Mouse (Mus musculus) T-helper 1 cell (primary cell): ENCODE data around the gene Spata3.
"Not testable (repeated sequence)": the region's sequence is repeated elsewhere in the genome, so short reads cannot be mapped to it uniquely, and the experiment has no call there.

Source experiments
- in situ Hi-C: fragments of 300-600 bp; cut with MboI, MseI; formaldehyde crosslinking; loops from one replicate; pipeline ENCODE4 v1.15.1; 2025; ENCODE audit warnings: high pct_unique_total_duplicates

Gene Spata3

DNA sequence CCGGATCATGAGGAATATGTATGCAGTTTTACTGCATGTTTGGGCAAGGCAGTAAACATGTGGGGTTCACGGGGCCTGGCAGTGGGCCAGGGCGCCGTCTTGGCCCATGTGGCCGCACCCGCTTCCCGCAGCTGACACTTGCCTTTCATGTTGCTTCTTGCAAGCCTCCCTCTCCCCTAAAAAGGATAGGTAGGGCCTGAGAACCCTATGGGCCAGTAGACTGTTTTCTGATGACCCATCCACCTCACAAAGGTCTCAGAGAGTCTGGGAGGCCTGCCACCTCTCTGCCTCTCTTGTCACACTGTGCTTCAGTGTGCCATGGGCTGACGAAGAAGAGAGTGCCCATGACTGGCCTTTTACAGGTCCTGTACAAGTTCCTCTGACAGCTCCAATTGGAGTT is at the start of gene Spata3:
TSS of gene Spata3 (plus strand) at position 301 of the 400 bp plus-strand sequence.
- in situ Hi-C loops, result no loop called here

DNA sequence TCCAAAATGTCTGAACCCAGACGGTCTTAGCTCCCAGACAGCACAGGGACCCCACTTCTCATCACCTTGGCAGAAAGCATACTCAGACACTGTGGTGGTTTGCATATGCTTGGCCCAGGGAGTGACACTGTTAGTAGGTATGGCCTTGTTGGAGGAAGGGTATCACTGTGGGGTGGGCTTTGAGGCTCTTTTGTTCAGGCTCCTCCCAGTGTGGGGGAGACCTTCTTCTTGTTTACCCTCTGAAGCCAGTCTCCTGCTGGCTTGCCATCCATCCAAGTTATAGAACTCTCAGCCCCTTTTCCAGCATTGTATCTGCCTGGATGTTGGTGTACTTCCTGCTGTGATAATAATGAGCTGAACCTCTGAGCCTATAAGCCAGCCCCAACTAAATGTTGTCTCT is 47.5 kb upstream of the Spata3 start:
- in situ Hi-C loops, result no loop called here

DNA sequence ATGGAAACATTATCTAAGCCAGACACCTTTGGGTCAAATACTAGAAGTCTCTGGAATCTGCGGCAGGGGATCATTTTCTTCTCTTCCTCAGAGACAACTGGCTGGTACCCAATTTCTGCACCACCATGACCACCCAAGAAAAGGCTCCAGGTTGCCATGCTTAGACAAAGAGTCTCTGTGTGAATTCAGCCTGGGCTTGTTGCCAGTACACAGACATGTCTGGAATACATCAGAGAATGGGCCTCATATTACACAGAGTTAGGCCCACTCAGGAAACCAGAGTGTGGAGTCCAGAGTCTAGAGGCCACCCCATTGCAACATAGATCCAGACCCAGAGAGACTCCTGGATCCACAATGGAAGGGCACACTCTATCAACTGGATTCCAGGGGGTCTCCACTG is 47.1 kb upstream of the Spata3 start:
- in situ Hi-C loops, result no loop called here

DNA sequence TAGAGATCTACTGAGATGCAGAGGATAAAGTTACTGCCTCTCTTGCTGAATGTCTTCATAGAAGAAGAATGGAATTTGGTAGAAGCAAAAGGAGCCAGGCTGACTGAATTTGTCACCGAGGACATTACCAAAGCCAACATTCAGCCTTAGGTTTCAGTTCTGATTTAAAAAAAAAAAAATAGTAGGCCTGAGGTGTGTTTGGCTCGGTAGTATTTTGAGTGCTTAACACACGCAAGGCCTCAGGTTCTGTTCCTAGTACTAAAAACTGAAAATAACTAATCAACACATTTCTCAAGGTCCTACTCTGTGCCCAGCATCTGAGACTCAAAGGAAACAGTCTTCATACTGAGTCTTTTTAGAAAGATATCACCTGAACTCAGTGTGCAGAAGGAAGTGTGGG is 45.5 kb upstream of the Spata3 start:
- in situ Hi-C loops, result no loop called here

DNA sequence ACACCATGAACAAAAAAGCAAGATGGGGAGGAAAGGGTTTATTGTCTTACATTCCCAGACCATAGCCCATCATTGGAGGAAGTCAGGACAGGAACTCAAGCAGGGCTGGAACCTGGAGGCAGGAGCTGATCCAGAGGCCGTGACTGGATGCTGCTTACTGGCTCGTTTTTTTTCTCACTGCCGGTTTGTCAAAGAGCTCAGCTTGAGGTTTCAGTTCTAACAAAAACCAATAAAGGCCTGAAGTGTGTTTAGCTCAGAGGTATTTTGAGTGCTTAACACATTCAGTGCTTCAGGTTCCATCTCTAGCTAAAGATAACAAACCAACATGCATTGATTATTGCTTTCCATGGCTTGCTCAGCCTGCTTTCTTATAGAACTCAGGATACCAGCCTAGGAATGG is 44.3 kb upstream of the Spata3 start:
- in situ Hi-C loops, result no loop called here

DNA sequence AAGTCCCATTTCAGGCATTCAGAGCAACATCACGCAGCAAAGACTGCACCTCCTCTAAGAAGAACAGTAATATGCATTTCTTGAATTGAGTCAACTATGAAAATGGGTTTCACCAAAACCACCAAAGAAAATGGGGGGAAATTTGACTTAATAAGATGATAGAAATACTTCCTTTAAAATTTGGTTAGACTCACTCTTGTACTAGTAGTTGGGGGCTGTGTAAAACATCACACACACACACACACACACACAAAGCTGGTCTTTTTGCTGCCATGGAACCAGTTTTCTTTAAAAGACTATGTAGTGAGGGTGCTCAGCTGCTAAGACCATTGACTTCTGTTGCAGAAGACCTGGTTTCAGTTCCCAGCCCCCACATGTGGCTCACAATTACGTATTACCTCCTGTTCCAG is 43.1 kb upstream of the Spata3 start:
- in situ Hi-C loops, result no loop called here

DNA sequence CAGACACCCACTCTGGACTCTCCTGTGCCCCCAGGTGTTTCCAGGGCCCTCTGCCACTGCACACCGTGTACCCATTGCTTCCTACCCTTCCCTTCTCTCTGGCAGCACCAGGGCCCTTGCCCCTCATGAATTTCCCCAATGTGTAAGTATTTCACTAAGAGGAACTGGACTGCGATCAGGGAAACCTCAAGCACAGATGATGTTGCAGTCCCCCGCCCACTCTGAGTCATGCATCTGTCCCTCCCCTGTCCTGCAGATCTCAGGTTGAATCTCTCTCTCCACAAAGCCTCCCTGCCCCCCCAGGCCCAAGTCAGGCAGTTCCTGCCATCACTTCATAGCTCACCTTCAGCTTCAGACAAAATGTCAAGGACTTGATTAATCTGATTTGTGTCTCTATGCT is 38.9 kb upstream of the Spata3 start:
- in situ Hi-C loops, result no loop called here

DNA sequence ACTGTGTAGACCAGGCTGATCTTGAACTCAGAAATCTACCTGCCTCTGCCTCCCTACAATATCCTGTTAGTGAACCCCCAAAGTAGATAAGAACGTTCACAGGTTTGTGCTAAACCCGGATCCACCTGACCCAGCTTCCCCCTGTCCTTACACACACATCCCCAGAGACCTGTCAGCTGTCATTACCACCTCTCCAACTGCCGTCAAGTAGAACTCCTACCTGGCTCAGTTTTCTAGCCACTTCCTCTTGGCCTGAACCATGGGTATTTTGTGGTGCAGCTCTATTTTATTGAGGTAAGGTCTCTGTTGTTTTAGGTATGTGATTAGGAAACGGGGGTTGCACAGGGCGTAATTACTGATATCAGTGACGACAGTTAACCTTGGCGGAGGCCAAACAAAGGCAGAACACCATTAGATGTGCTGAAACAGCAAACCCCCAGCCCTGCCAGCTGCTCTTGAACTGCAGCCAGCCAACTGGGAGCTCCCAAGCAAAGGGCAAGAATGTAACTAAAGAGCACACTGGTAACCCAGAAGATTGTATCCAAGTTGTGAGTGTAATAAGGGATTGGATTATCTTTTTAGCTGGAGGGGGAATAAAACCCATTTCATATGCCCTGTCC is 34.8 kb upstream of the Spata3 start:
- in situ Hi-C loops, result no loop called here

DNA sequence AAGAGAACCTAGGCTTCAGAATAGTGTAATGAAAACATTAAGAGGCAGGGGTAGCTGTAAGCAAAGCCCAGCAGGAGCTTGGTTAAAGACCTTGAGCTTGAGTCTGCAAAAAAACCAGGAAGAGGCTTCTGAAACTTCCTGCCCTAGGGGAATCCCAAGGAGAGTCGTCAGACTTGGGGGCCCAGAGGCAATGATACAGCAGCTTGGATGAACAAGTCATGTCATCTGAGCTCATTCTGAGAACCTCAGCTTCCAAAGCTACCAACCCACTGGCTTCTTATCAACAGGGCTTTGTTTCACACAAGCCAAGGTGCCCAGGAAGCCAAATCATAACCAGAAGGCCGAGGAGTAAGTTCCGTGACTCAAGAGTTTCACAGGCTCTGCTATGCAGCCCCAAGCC is 30.8 kb upstream of the Spata3 start:
- in situ Hi-C loops, result no loop called here

DNA sequence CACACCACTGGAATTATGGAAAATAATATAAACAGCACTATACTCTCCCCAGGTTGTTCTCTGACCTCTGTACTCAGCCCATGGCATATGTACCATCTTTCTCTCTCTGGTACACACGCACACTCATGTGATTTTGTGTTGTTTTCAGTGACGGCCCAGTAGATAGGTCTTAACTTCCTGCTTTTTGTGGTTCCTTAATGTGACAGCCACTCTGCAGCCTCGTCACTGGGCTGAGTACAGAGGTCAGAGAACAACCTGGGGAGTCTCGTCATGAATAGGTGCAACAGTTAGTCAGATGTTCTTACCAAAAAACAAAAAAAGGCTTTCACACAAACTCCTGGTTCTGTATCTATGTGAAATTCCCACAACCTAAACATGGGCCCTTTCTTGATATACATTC is 28.3 kb upstream of the Spata3 start:
- in situ Hi-C loops, result no loop called here

DNA sequence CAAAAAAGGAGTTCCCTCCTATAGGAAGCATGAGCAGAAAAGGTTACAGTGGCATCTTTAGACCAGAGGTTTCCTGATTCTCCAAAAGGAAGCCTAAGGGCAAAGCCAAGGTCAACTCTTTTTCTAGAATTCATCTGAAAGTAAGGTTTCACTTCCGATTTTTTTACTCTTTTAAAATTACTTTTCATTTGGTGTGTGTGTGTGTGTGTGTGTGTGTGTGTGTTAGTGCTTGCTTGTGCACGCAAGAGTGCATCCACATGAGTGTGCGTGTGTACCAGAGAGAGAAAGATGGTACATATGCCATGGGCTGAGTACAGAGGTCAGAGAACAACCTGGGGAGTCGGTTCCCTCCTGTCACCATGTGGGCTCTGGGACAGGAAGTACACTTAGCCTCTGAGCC is 27.7 kb upstream of the Spata3 start:
- in situ Hi-C loops, result not testable (repeated sequence)

DNA sequence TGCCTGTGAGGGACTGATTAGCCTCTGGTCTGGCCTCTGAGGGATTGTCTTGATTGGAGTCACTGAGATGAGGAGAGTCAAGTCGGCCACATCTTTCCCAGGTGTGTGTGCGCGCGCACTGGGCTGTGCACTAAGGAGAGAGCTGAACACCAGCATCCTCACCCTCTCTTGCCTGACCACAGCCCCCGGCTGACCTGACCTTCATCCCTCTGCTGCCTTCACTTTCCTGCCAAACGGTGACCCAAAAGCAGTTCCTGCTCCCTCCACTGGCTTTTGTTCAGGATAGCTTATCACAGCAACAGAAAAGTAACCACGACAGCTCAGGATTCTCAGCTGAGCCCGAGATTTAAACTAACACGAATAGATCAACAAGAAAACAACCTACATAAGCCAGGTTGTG is 24.4 kb upstream of the Spata3 start:
- in situ Hi-C loops, result no loop called here

DNA sequence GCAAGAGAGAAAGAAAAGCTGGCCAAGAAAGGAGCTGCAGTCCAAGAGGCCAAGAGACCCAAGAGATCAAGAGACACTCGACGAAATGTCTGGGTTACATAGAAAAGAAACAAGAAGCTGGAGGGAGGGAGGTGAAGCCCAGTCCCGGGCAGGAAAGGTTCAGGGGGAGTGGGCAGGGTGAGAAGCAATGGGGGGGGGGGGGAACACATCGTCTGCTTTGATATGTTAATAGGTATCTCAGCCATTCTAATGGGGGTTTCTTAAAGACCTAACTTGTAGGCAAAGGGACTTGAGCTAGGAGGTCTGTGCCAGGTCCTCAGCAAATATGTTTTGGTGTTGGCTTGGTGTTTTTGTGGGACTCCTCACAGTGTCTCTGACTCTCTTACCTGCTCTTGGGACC is 23.1 kb upstream of the Spata3 start:
- in situ Hi-C loops, result no loop called here

DNA sequence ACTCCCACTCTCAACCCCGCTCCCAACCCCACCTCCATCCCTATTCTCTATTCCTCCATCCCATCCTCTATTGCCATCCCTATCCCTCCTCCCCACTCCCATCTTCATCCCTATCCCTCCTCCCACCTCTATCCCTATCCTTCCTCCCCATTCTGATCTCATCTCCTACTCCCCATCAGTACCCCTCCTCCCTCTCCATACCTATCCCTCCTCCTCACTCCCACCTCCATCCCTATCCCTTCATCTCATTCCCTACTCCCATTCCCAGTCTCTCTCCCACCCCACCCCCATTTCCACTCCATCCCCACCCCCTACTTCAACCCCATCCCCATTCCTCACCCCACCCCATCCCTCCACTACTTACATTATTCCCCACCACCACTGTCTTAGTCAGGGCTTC is 19.4 kb upstream of the Spata3 start:
- in situ Hi-C loops, result no loop called here

DNA sequence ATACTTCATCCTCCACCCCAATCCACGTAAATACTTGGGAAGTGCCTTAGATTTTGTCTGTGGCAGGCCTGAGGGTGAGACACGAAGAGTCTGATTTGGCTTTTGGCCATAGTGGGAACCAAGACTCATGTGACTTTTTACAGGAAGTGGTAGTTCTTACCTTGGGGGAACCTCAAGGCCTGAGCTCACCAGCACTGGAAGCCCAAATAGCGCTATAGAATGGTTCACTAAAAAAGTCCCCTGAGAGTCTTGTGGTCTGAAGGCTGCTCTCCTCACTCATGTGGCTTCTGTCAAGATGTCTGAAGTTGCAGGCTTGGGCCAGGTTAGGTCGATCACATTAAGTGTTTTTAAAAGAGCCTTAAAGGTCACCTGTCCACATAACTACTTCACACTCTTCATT is 18.6 kb upstream of the Spata3 start:
- in situ Hi-C loops, result no loop called here

DNA sequence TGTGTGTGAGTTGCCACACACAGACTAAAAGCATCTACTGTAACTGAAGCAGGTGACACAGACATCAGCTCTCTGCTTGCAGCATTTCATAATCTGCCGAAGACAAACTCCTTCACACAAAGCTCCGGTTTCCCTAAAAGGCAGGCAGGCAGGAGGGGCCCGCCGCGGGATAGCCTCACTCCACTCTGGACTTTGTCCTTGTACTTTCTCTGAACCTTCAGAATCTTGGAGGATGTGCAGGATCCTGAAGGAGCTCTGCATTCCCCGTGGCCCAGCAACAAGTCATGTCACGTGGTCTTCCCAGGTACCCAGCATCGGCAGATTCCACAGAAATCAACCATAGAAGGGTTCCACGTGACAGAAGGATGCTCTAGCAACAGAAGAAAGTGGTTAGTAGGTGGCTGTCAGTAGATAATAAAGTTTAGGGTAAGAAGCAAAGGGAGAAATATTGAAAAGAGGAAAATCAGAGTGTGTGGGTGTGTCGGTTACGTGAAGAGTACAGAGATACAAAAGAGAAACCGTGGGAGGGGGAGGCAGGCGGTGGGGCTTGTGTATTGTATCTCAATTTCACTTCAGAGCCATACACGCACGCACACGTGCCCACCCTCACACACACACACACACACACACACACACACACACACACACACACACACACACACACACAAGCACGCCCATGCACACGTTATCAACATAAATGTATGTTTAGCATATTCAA is 16.6 kb upstream of the Spata3 start:
- in situ Hi-C loops, result no loop called here

DNA sequence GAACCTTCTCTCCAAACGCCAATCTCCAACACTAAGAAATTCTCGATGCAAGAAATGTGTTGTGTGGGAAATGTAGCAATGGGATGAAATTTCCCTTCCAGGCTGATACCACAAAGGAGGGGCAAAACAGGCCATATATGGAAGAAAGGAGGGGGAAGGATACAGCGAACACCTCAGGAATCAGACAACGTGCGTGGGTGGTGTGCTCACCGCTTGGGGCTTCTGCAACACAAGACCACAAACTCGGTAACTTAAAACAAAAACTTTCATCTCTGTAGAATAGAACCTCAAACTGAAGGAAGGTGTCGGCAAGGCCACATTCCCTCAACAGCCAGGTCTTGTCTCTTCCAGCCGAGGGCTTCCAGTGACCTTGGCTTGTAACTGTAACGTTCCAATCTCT is 11.1 kb upstream of the Spata3 start:
- in situ Hi-C loops, result loop anchor here (5.0 kb wide), 2 partner anchors 73 to 153 kb away; no protein-coding TSS in a partner anchor

DNA sequence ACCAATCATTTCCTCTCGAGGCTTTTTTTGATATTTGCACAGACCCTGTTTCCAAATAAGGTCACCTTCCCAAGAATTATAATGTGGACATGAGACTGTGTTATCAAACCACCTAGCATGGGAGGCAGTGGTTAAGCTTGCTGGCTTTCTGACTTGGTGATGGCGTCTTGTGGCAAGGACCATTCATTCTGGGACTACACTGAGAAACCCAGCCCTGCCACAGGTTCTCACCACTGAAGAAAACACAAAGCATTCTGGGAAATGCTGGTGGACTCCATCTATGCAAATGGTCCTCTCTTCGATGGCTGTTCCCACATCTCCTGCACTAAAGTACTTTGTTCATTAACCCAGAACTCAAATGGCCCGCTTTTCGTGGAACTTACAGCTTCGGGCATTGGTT is 10.6 kb upstream of the Spata3 start:
- in situ Hi-C loops, result loop anchor here (5.0 kb wide), 2 partner anchors 74 to 154 kb away; no protein-coding TSS in a partner anchor

DNA sequence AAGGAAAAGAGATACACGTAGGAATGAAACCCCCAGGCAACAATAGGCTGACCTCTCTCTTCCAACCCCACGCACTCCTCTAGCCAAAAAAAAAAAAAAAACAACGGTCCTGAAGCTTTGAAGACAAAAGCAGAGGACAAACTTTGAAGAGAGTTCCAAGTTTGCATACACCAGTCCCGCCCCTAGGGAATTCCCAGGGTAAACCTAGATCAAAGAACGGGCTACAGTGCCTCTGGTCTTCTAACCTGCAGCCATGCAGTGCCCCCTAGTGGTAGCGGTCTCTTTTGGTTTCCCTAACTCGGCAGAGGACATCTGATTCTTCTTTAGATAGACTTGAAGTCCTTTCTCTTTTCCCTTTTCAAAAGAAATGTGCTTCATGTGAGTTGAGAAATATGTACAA is 8.8 kb upstream of the Spata3 start:
- in situ Hi-C loops, result loop anchor here (5.0 kb wide), 2 partner anchors 75 to 155 kb away; no protein-coding TSS in a partner anchor

DNA sequence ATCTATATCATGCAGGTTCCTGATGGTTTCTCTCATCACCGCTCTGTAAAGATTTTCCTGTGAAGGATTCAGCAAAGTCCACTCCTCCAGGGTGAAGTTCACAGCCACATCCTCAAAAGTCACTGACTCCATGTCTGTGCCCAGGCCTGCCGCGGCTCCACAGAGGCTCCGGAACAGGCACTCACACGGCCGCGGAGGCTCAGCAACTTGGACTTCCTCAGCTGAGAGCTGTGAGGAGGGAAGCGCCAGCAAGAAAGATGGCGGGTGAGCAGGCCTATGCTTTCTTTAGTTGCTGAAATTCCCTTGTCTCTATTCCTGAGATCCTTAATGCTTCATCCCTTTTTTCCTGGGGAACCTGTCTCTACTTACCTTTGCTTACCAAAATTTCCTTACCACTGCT is 858 bp upstream of the Spata3 start:
- in situ Hi-C loops, result not testable (repeated sequence)

DNA sequence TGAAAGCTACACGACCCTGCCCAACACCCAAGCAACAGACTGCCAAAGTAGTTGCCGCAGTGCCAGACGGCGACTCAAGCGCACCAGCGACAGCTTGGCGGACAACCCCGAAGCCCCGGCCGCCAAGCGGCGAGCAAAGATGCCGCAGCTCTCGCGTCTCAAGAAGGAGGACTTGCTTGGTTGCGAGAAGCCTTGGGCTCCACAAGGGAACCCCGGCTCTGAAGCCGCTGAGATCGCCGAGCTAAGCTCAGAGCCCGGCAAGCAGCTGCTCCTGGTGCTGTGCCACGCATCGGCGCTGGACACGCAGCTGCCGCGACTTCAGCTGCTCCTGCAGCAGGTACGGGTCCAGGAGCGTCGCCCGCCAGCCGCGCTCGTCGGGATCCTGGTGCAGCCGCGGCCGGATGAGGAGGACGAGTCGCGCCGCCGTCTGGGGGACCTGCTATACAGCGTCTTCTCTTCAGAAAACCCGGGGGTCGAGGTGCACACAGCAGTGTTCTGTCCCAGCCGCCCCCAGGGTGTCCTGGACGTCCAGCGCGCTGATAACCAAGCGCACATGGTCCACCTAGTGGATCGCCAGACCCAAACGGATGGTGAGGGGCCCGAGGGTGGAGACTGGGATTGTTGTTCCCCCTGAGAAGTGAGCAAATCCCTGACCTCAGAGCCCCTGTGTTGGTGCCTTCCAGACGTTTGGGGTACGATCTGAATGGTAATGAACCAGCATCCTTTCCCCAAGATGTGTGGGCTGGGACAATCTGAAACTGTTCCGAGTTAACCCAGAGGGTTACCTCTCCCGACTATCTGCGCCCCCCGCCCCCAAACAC is 1.8 kb downstream of the Spata3 start:
- in situ Hi-C loops, result no loop called here

DNA sequence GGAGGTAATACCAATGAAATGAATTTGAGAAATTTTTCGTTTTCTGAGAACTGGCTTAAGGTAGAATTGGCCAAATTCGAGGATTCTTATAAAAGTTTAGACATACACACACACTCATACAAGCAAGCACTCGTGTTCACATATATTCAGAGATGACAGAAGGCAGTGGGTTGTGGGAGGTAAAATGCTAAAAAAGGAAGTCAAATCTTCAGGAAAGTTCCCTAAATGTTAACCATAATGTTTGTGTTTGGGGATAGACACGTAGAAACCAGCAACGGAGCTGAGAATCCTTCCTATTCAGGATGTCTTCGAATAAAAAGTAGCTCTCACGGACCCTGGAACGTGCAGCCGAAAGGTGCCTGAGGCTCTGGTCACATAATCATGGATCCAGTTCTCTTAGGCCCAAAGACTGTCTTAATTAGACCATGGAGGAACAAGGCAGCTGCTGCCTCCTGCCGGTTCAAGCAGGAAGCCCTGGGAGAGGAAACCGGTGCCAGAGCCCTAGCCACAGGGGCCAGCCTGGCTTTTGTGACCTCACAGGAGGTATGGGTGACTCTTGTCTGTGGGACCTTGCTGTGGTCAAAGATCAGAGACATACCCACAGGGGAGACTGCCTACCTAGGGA is 4.9 kb downstream of the Spata3 start:
- in situ Hi-C loops, result no loop called here
